Mouse (Mus musculus): ENCODE results near the gene Lrrc1.

DNA sequence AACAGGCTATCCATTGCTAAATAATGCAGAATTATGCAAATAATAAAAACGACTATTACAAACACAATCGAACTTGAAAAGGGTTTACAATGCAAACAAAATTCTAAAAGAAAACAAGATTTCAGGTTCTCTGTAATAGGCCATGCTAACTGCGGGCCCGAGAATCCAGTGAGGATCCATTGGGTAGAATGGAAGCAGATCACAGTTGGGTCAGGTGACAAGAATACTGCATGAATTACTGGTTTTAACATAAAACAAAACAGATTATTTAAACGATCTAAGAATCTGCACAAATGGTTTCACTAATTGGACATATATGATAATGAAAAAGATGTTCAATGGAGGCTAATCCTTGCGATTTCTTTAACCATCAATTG lies 42.5 kb downstream of the Lrrc1 start:
- TF ChIP-seq CTCF (IDR thresholded peaks at IDR 0.05; ENCODE audit: low read depth) (no peak), EP300 (optimal IDR thresholded peaks at IDR 0.05) (no peak)

Data from stomach, postnatal 0 days (tissue).